Mouse (Mus musculus) testis, adult 2 months (tissue): ENCODE data around the gene Tmem214.

ENCODE experiments used
- CTCF ChIP-seq: fragments of 200-500 bp; IDR thresholded peaks from 2 replicates; pipeline ENCODE4 v1.5.1; 2012; ENCODE audit warnings: low read depth, mild to moderate bottlenecking, inconsistent platforms, low read length, moderate library complexity; ENCODE audit not compliant: control insufficient read depth, insufficient read depth, insufficient replicate concordance
- POLR2A ChIP-seq: fragments of 200-500 bp; IDR thresholded peaks from 2 replicates; pipeline ENCODE4 v1.6.1; 2012; ENCODE audit warnings: low read depth, mild to moderate bottlenecking, inconsistent platforms, low read length, moderate library complexity; ENCODE audit not compliant: control insufficient read depth

DNA sequence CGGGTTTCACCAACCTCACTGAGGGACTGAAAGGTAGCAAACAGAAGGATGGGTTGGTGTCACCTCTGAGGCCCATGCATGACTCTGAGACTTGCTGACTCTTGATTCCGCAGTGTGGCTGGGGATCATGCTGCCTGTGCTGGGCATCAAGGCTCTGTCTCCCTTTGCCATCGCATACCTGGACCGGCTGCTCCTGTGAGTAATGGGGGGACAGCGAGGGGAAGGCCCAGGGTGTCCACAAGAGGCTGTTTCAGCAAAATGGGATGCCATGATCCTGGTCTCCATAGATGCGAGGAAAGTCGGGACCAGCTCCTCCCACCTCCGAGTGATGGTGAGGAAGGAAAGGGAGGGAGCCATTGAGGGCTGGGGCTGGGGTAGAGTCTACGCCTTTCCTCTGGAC lies 4.8 kb downstream of the Tmem214 start:
- TF ChIP-seq CTCF = no peak
- TF ChIP-seq POLR2A = no peak
